ENCODE assay signal across 8 mouse cellular contexts in genomic region chr15:88819906-88820303, GRCm38 (mm10). TPM values are rescaled to one million over a fixed set of nuclear protein-coding genes. Genes with fewer than 3 reads are reported as not detected.
A peak's percentile ranks its signal among the peaks of the same experiment; 100 is the strongest.
DNase-seq lines count a peak whose midpoint lies in the region; ATAC-seq and TF ChIP-seq lines count a peak whose summit lies in the region.

No protein-coding gene starts in this region.

- no peaks in the 10 kb centered on the region for H3K9me3 ChIP-seq in erythroblast, embryonic 14.5 days (ENCODE audit: control insufficient read depth, low read length)
- no peaks in the 10 kb centered on the region for H3K9me3 ChIP-seq in limb, embryonic 14.5 days (ENCODE audit: control insufficient read depth, low read length)
- no peaks in the 10 kb centered on the region for H3K9me3 ChIP-seq in stomach, postnatal 0 days (ENCODE audit: control insufficient read depth, low read length)

- under 1% methylated on average over 23 of the region's 23 CpGs for WGBS in limb, embryonic 14.5 days
- under 1% methylated on average over 22 of the region's 23 CpGs for WGBS in stomach, postnatal 0 days

- peak overlapping the region; percentile 81 for H3K4me2 ChIP-seq in limb, embryonic 14.5 days (replicated peaks; ENCODE audit: low read depth, low read length, severe bottlenecking)
- peak overlapping the region; percentile 95 for H3K4me2 ChIP-seq in stomach, postnatal 0 days (replicated peaks; ENCODE audit: low read depth)

- no peaks in the 10 kb centered on the region for H3K27me3 ChIP-seq in erythroblast, embryonic 14.5 days (ENCODE audit: control insufficient read depth)
- H3K27me3 ChIP-seq in testis, adult 2 months (ENCODE audit: control insufficient read depth, insufficient read depth, low read length), result no peaks in the 10 kb centered on the region
- H3K27me3 ChIP-seq in limb, embryonic 14.5 days (ENCODE audit: control insufficient read depth, insufficient read depth, low read length), result no peaks in the 10 kb centered on the region
- H3K27me3 ChIP-seq in stomach, postnatal 0 days (ENCODE audit: control insufficient read depth, insufficient read depth, low read length), result no peaks in the 10 kb centered on the region

- H3K36me3 ChIP-seq in erythroblast, embryonic 14.5 days (ENCODE audit: control insufficient read depth), result peaks cover 59% of the 10 kb centered on the region
- no peaks in the 10 kb centered on the region for H3K36me3 ChIP-seq in testis, adult 2 months (ENCODE audit: control insufficient read depth, insufficient read depth, low read length)
- H3K36me3 ChIP-seq in limb, embryonic 14.5 days (ENCODE audit: control insufficient read depth, insufficient read depth, low read length), result peaks cover 48% of the 10 kb centered on the region
- H3K36me3 ChIP-seq in stomach, postnatal 0 days (ENCODE audit: control insufficient read depth, insufficient read depth, low read length), result peaks cover 14% of the 10 kb centered on the region; the same call in 1 of the 2 replicates

- no peak for DNase-seq in testis, postnatal 10 days (ENCODE audit: low spot score)
- DNase-seq in limb, embryonic 14.5 days (ENCODE audit: low spot score), result no peak
- no peak for DNase-seq in stomach, postnatal 0 days (ENCODE audit: low spot score)
- no peak for DNase-seq in layer of hippocampus, postnatal 10 days (ENCODE audit: low spot score in 2 of 2)
- DNase-seq in left cerebral cortex, postnatal 25 days (ENCODE audit: low spot score in 2 of 2), result no peak

- TF ChIP-seq POLR2A in testis, adult 2 months (IDR thresholded peaks at IDR 0.05; ENCODE audit: control insufficient read depth, low read depth, low read length), result no peak
- TF ChIP-seq POLR2A in limb, embryonic 14.5 days (IDR thresholded peaks at IDR 0.05; ENCODE audit: borderline replicate concordance, extremely low read depth, insufficient read depth, insufficient read length), result no peak

- intact Hi-C loops in left cerebral cortex, postnatal 25 days (cut with DNase I), result loop anchor here (10.0 kb wide), 1 partner anchor 395 kb away; the partner anchor contains the start of gene Ppp6r2

- peak overlapping the region; percentile 78 for H3K4me3 ChIP-seq in erythroblast, embryonic 14.5 days (replicated peaks)
- peak overlapping the region; percentile 90 for H3K4me3 ChIP-seq in testis, adult 2 months (ENCODE audit: control insufficient read depth, low read depth, low read length)
- H3K4me3 ChIP-seq in limb, embryonic 14.5 days (replicated peaks; ENCODE audit: low read length), result peak overlapping the region; percentile 90
- peak overlapping the region; percentile 87 for H3K4me3 ChIP-seq in stomach, postnatal 0 days (ENCODE audit: low read depth, low read length)

- H3K4me1 ChIP-seq in erythroblast, embryonic 14.5 days (ENCODE audit: control insufficient read depth), result peaks cover 32% of the 10 kb centered on the region
- peaks cover 5% of the 10 kb centered on the region for H3K4me1 ChIP-seq in testis, adult 2 months (ENCODE audit: control insufficient read depth, insufficient read depth, low read length)
- H3K4me1 ChIP-seq in limb, embryonic 14.5 days (ENCODE audit: control insufficient read depth, insufficient read depth, low read length), result peaks cover 11% of the 10 kb centered on the region
- H3K4me1 ChIP-seq in stomach, postnatal 0 days (replicated peaks; ENCODE audit: control insufficient read depth, insufficient read depth), result no peaks in the 10 kb centered on the region

- TF ChIP-seq EP300 in stomach, postnatal 0 days (optimal IDR thresholded peaks at IDR 0.05), result no peak

- TF ChIP-seq CTCF in testis, adult 2 months (IDR thresholded peaks at IDR 0.05; ENCODE audit: control insufficient read depth, insufficient read depth, insufficient replicate concordance, low read depth, low read length), result no peak
- no peak for TF ChIP-seq CTCF in stomach, postnatal 0 days (IDR thresholded peaks at IDR 0.05; ENCODE audit: low read depth)

- peak overlapping the region; percentile 50 for H3K27ac ChIP-seq in testis, adult 2 months (ENCODE audit: control insufficient read depth, insufficient read depth, low read depth, low read length)
- H3K27ac ChIP-seq in limb, embryonic 14.5 days (replicated peaks; ENCODE audit: low read depth, low read length), result no peak overlapping the region
- no peak overlapping the region; the same call in 1 of the 2 replicates for H3K27ac ChIP-seq in stomach, postnatal 0 days (replicated peaks)

- peak overlapping the region; percentile 81 for H3K9ac ChIP-seq in limb, embryonic 14.5 days (ENCODE audit: low read depth, low read length, severe bottlenecking)
- H3K9ac ChIP-seq in stomach, postnatal 0 days (ENCODE audit: low read length), result peak overlapping the region; percentile 87

- no peak for ATAC-seq in erythroblast, adult 5-6 weeks (replicated peaks; ENCODE audit: low FRiP score, poor library complexity, severe bottlenecking)
- ATAC-seq in limb, embryonic 14.5 days (ENCODE audit: low FRiP score, low read depth), result no peak
- no peak for ATAC-seq in stomach, postnatal 0 days (ENCODE audit: low FRiP score, low TSS enrichment)

RNA-seq across cellular contexts. Expression of gene Creld2, which starts 0.5 kb away (rescaled TPM):
- 1.5 and 1.7 TPM in 2 replicates for polyA plus RNA-seq in erythroblast, embryonic 14.5 days (2012)
- total RNA-seq in erythroblast, adult 5-6 weeks (2015; ENCODE audit: low replicate concordance), result 9.8 and 16.7 TPM in 2 replicates
- total RNA-seq in erythroblast, adult 5-6 weeks (2017; ENCODE audit: low replicate concordance), result 15.5 and 17.6 TPM in 2 replicates
- polyA plus RNA-seq in testis, adult 2 months (2012; rRNA removed), result 347 and 372 TPM in 2 replicates
- polyA plus RNA-seq in limb, embryonic 14.5 days (2012; rRNA removed), result 59.3 and 79.1 TPM in 2 replicates
- 74.9 and 85.9 TPM in 2 replicates for polyA plus RNA-seq in limb, embryonic 14.5 days (2014; fragmentation: Nextera tagmentation; extraction: Ambion mirVana)
- 89.3 and 93.2 TPM in 2 replicates for polyA plus RNA-seq in stomach, postnatal 0 days (2015; fragmentation: Nextera tagmentation; extraction: Ambion mirVana)
- total RNA-seq in layer of hippocampus, postnatal 10 days (2021), result 10 to 100 TPM; 19.8 to 20.5 TPM
- 10 to 100 TPM; 27.3 to 27.8 TPM for total RNA-seq in left cerebral cortex, postnatal 25 days (2021)

RNA-seq across cellular contexts. Expression of gene Alg12, which starts 0.8 kb away (rescaled TPM):
- polyA plus RNA-seq in erythroblast, embryonic 14.5 days (2012), result 0.16 and 0.28 TPM in 2 replicates
- 3.7 and 7.7 TPM in 2 replicates for total RNA-seq in erythroblast, adult 5-6 weeks (2015; ENCODE audit: low replicate concordance)
- total RNA-seq in erythroblast, adult 5-6 weeks (2017; ENCODE audit: low replicate concordance), result 0.42 and 0.94 TPM in 2 replicates
- 24.6 and 32.8 TPM in 2 replicates for polyA plus RNA-seq in testis, adult 2 months (2012; rRNA removed)
- polyA plus RNA-seq in limb, embryonic 14.5 days (2012; rRNA removed), result 17.9 and 21.7 TPM in 2 replicates
- polyA plus RNA-seq in limb, embryonic 14.5 days (2014; fragmentation: Nextera tagmentation; extraction: Ambion mirVana), result 12.1 and 12.2 TPM in 2 replicates
- polyA plus RNA-seq in stomach, postnatal 0 days (2015; fragmentation: Nextera tagmentation; extraction: Ambion mirVana), result 8.2 and 9.3 TPM in 2 replicates
- 10 to 100 TPM in 1 of 2 experiments, 1 to 10 TPM in 1; 9.8 to 10.3 TPM for total RNA-seq in layer of hippocampus, postnatal 10 days (2021)
- 10 to 100 TPM; 13.2 to 16.6 TPM for total RNA-seq in left cerebral cortex, postnatal 25 days (2021)

RNA-seq across cellular contexts. Expression of gene Pim3, which starts 42.1 kb away (rescaled TPM):
- 0.49 and 0.64 TPM in 2 replicates for polyA plus RNA-seq in erythroblast, embryonic 14.5 days (2012)
- total RNA-seq in erythroblast, adult 5-6 weeks (2015; ENCODE audit: low replicate concordance), result 1.5 and 3.1 TPM in 2 replicates
- total RNA-seq in erythroblast, adult 5-6 weeks (2017; ENCODE audit: low replicate concordance), result 0.51 and 0.84 TPM in 2 replicates
- polyA plus RNA-seq in testis, adult 2 months (2012; rRNA removed), result 10.8 and 13.2 TPM in 2 replicates
- 15.2 and 20.6 TPM in 2 replicates for polyA plus RNA-seq in limb, embryonic 14.5 days (2012; rRNA removed)
- polyA plus RNA-seq in limb, embryonic 14.5 days (2014; fragmentation: Nextera tagmentation; extraction: Ambion mirVana), result 38.1 and 47.8 TPM in 2 replicates
- 63.6 and 69.4 TPM in 2 replicates for polyA plus RNA-seq in stomach, postnatal 0 days (2015; fragmentation: Nextera tagmentation; extraction: Ambion mirVana)
- total RNA-seq in layer of hippocampus, postnatal 10 days (2021), result 10 to 100 TPM; 35.7 to 39.5 TPM
- total RNA-seq in left cerebral cortex, postnatal 25 days (2021), result 10 to 100 TPM; 35.7 to 35.9 TPM

Comparison
In these comparisons a context has a peak if more than half of its experiments do, and no peak if none do; other contexts are left out.
1. RNA of gene Creld2, which starts 0.5 kb away (polyA plus RNA-seq): 347 to 372 TPM in testis, adult 2 months, 89.3 to 93.2 TPM in stomach, postnatal 0 days and 59.3 to 85.9 TPM in limb, embryonic 14.5 days; 1.5 to 1.7 TPM in erythroblast, embryonic 14.5 days; every median in the first group is over 10 times any median in the second.
2. Peak in every context shown above with its lines, with median percentiles within 50 percentile points of each other: H3K4me3 ChIP-seq.